Mouse (Mus musculus): ENCODE measurements at regions not wholly inside any gene's neighbourhood (a gene's known extent, or its start where the extent isn't known, plus 50 kb on each side); places are given as distances from the start of the nearest gene placed in this dataset.

DNA sequence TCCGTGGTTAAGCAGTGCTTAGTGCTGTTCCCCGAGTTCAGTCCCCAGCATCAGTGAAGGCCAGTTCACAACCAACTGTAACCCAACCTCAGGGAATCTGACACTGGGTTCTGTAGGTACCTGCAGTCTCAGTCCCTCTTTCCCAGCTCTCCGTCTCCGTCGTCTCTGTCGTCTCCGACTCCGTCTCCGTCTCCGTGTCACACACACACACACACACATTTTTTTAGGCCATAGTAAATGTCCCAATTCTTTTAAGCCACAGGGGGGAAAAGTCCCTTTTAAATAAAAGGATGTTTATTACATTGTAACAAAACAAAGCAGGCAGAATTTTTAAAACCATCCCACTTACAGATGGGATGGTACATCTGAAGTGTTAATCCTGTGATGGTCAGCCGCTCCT is 145.3 kb downstream of the Nufip1 start:
- 80% methylated on average over 11 of the region's 11 CpGs for WGBS
- H3K4me2 ChIP-seq (ENCODE audit: low read depth): no peak overlapping the region
- H3K9me3 ChIP-seq (ENCODE audit: control insufficient read depth, low read length): no peaks in the 10 kb centered on the region
- H3K9ac ChIP-seq (ENCODE audit: low read length): no peak overlapping the region
- peak overlapping the region; percentile 93 for H3K27ac ChIP-seq (ENCODE audit: low read depth, low read length)
- no peaks in the 10 kb centered on the region for H3K27me3 ChIP-seq (ENCODE audit: control insufficient read depth, insufficient read depth, low read length)
- no peak for DNase-seq (ENCODE audit: low spot score)
- no peak overlapping the region for H3K4me3 ChIP-seq (ENCODE audit: low read depth, low read length)
- ATAC-seq (ENCODE audit: insufficient read depth, low FRiP score, low TSS enrichment): no peak
- no peaks in the 10 kb centered on the region for H3K36me3 ChIP-seq (ENCODE audit: control insufficient read depth, insufficient read depth, low read length)
- H3K4me1 ChIP-seq (ENCODE audit: control insufficient read depth, insufficient read depth, low read length): peaks cover 20% of the 10 kb centered on the region

DNA sequence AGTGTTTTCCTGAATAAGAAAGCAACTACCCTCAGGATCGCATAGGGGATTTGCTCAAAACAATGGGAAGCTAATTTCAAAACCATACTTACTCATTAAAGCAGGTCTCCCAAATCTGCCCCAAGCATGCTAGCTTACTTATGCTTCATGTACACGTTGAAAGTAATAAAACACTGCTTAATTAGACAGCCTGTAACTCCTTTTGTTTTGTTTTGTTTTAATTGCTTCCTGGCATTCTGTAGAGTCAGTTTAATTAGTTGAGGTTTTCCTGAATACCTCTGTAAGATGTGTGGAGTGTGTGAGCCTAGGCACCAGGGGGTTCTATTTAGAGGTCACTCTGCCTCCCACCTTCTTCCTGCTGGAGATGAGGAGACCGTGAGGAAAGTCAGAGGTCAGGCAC is 147.9 kb downstream of the Nufip1 start:
- 11% methylated on average over 3 of the region's 3 CpGs for WGBS
- Histone ChIP-seq H3K9ac (ENCODE audit: low read length) (no peak overlapping the region), H3K4me2 (ENCODE audit: low read depth) (no peak overlapping the region), H3K27ac (ENCODE audit: low read depth, low read length) (no peak overlapping the region), H3K27me3 (ENCODE audit: control insufficient read depth, insufficient read depth, low read length) (no peaks in the 10 kb centered on the region), H3K36me3 (ENCODE audit: control insufficient read depth, insufficient read depth, low read length) (no peaks in the 10 kb centered on the region), H3K9me3 (ENCODE audit: control insufficient read depth, low read length) (no peaks in the 10 kb centered on the region), H3K4me3 (ENCODE audit: low read depth, low read length) (no peak overlapping the region), H3K4me1 (ENCODE audit: control insufficient read depth, insufficient read depth, low read length) (peaks cover 20% of the 10 kb centered on the region)
- DNase-seq (ENCODE audit: low spot score) (no peak), ATAC-seq (ENCODE audit: insufficient read depth, low FRiP score, low TSS enrichment) (no peak)

DNA sequence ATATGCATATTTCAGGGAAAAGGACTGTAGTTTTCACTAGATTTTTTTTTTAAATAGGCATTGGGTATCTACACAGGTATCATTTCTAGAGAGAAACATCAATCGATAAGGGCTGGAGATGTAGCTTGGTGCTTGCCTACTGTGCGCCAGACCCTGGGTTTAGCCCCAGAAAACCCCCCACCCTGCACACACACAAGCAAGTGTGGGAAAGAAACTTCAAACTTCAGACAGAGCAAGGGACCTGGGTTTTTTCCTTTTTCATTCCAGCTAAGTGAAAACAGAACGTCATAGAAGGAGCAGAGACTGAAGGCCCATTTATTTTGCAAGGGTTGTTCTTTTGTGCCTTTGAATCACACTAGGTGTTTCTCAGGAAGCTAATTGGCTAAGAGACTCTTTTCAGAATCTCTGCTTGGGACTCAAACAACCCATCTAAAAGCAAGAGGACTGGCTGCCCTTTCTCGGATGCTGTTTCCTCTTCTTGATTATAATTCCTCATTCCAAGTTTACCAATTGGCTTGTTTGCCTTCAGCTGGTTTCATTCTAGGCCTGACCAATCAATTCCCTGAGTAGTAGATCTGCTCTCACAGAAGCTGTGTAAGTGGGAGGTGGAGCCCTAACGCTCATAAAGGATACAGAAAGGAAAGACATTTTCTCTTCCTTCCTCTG is 150.1 kb downstream of the Nufip1 start:
- no peak for ATAC-seq (ENCODE audit: insufficient read depth, low FRiP score, low TSS enrichment)
- no peak overlapping the region for H3K4me2 ChIP-seq (ENCODE audit: low read depth)

DNA sequence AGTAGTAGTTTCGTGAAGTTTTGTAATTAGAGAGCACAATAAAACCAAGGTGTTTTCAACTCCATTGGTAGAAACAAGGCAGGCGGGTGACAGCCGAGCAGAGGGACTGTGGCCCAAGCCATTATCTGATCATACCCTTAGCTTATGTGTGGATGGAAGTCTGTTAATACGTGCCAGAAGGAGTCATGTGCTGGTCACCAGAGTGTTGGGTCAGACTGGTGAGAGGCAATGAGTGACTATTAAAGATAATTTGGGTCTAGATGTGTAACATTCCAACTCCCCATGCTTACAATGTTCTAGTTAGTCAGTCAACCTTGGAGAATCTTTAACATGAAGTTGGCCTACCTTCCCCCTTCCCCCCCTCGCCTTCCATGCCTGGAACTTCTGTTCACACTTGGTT is 151.1 kb upstream of the Tsc22d1 start:
- Histone ChIP-seq H3K27me3 (ENCODE audit: control insufficient read depth, insufficient read depth, low read length) (no peaks in the 10 kb centered on the region), H3K9me3 (ENCODE audit: control insufficient read depth, low read length) (no peaks in the 10 kb centered on the region), H3K27ac (ENCODE audit: low read depth, low read length) (no peak overlapping the region), H3K4me2 (ENCODE audit: low read depth) (no peak overlapping the region), H3K4me1 (ENCODE audit: control insufficient read depth, insufficient read depth, low read length) (no peaks in the 10 kb centered on the region), H3K4me3 (ENCODE audit: low read depth, low read length) (no peak overlapping the region), H3K9ac (ENCODE audit: low read length) (no peak overlapping the region), H3K36me3 (ENCODE audit: control insufficient read depth, insufficient read depth, low read length) (no peaks in the 10 kb centered on the region)
- DNase-seq (ENCODE audit: low spot score) (no peak), ATAC-seq (ENCODE audit: insufficient read depth, low FRiP score, low TSS enrichment) (no peak)
- 93% methylated on average over 5 of the region's 5 CpGs for WGBS

More for the DNA sequence above, 150.1 kb downstream of the Nufip1 start:
- no peaks in the 10 kb centered on the region for H3K27me3 ChIP-seq (ENCODE audit: control insufficient read depth, insufficient read depth, low read length)
- no peaks in the 10 kb centered on the region for H3K36me3 ChIP-seq (ENCODE audit: control insufficient read depth, insufficient read depth, low read length)
- no peak overlapping the region for H3K4me3 ChIP-seq (ENCODE audit: low read depth, low read length)
- H3K9ac ChIP-seq (ENCODE audit: low read length): no peak overlapping the region
- 77% methylated on average over 5 of the region's 5 CpGs for WGBS
- peaks cover 8% of the 10 kb centered on the region; the same call in 1 of the 2 replicates for H3K4me1 ChIP-seq (ENCODE audit: control insufficient read depth, insufficient read depth, low read length)
- no peak overlapping the region for H3K27ac ChIP-seq (ENCODE audit: low read depth, low read length)
- no peak for DNase-seq (ENCODE audit: low spot score)
- no peaks in the 10 kb centered on the region for H3K9me3 ChIP-seq (ENCODE audit: control insufficient read depth, low read length)

- ATAC-seq (ENCODE audit: insufficient read depth, low FRiP score, low TSS enrichment) (no peak), DNase-seq (ENCODE audit: low spot score) (no peak)
- H3K27me3 ChIP-seq (ENCODE audit: control insufficient read depth, insufficient read depth, low read length): no peaks in the 10 kb centered on the region
- no peaks in the 10 kb centered on the region for H3K36me3 ChIP-seq (ENCODE audit: control insufficient read depth, insufficient read depth, low read length)
- no peak overlapping the region for H3K4me2 ChIP-seq (ENCODE audit: low read depth)
- H3K9me3 ChIP-seq (ENCODE audit: control insufficient read depth, low read length): no peaks in the 10 kb centered on the region
- no peak overlapping the region for H3K4me3 ChIP-seq (ENCODE audit: low read depth, low read length)
- whole genome bisulfite sequencing: 90% methylated on average over 5 of the region's 5 CpGs
- H3K4me1 ChIP-seq (ENCODE audit: control insufficient read depth, insufficient read depth, low read length): no peaks in the 10 kb centered on the region
- no peak overlapping the region for H3K9ac ChIP-seq (ENCODE audit: low read length)
- no peak overlapping the region for H3K27ac ChIP-seq (ENCODE audit: low read depth, low read length)
These were observed 148.9 kb upstream of the Tsc22d1 start for GRCm38 (mm10) chr14:76265819-76266218.

- 87% methylated on average over 4 of the region's 4 CpGs for WGBS
These were observed 148.5 kb upstream of the Tsc22d1 start for GRCm38 (mm10) chr14:76266249-76266648.

DNA sequence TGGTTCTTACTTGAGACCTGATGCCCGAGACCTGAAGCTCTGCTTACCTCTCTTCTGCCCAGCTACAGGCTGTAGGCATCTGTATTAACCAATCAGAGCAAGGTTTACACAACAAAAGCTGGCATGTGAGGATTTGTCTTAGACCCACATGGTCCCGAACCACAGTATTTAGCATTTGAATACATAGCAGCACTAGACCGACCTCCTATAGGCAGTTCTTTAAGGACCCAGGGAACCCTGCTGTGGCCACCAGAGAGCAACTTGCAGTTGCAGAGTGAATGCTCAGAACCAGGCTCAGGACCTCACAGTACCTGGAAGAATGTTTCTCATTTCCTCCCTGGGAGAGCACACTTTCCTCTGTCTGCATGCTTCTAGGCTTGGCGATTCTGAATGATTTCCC is 147.7 kb upstream of the Tsc22d1 start:
- Histone ChIP-seq H3K4me1 (ENCODE audit: control insufficient read depth, insufficient read depth, low read length) (no peaks in the 10 kb centered on the region), H3K9me3 (ENCODE audit: control insufficient read depth, low read length) (no peaks in the 10 kb centered on the region), H3K9ac (ENCODE audit: low read length) (no peak overlapping the region), H3K4me2 (ENCODE audit: low read depth) (no peak overlapping the region), H3K27me3 (ENCODE audit: control insufficient read depth, insufficient read depth, low read length) (no peaks in the 10 kb centered on the region), H3K27ac (ENCODE audit: low read depth, low read length) (no peak overlapping the region), H3K36me3 (ENCODE audit: control insufficient read depth, insufficient read depth, low read length) (no peaks in the 10 kb centered on the region), H3K4me3 (ENCODE audit: low read depth, low read length) (no peak overlapping the region)
- DNase-seq (ENCODE audit: low spot score) (no peak), ATAC-seq (ENCODE audit: insufficient read depth, low FRiP score, low TSS enrichment) (no peak)
- 26% methylated on average over 4 of the region's 4 CpGs for WGBS

More at GRCm38 (mm10) chr14:76266249-76266648, 148.5 kb upstream of the Tsc22d1 start:
- no peaks in the 10 kb centered on the region for H3K9me3 ChIP-seq (ENCODE audit: control insufficient read depth, low read length)
- no peak overlapping the region for H3K4me3 ChIP-seq (ENCODE audit: low read depth, low read length)
- no peak overlapping the region for H3K27ac ChIP-seq (ENCODE audit: low read depth, low read length)
- no peaks in the 10 kb centered on the region for H3K27me3 ChIP-seq (ENCODE audit: control insufficient read depth, insufficient read depth, low read length)
- H3K4me2 ChIP-seq (ENCODE audit: low read depth): no peak overlapping the region
- H3K4me1 ChIP-seq (ENCODE audit: control insufficient read depth, insufficient read depth, low read length): no peaks in the 10 kb centered on the region
- no peaks in the 10 kb centered on the region for H3K36me3 ChIP-seq (ENCODE audit: control insufficient read depth, insufficient read depth, low read length)
- ATAC-seq (ENCODE audit: insufficient read depth, low FRiP score, low TSS enrichment) (no peak), DNase-seq (ENCODE audit: low spot score) (no peak)
- no peak overlapping the region for H3K9ac ChIP-seq (ENCODE audit: low read length)

GRCm38 (mm10) chr14:76271190-76271589 is 143.6 kb upstream of the Tsc22d1 start:
- Histone ChIP-seq H3K4me3 (ENCODE audit: low read depth, low read length) (no peak overlapping the region), H3K36me3 (ENCODE audit: control insufficient read depth, insufficient read depth, low read length) (no peaks in the 10 kb centered on the region), H3K9me3 (ENCODE audit: control insufficient read depth, low read length) (no peaks in the 10 kb centered on the region), H3K27ac (ENCODE audit: low read depth, low read length) (no peak overlapping the region), H3K9ac (ENCODE audit: low read length) (no peak overlapping the region), H3K4me2 (ENCODE audit: low read depth) (no peak overlapping the region), H3K27me3 (ENCODE audit: control insufficient read depth, insufficient read depth, low read length) (no peaks in the 10 kb centered on the region), H3K4me1 (ENCODE audit: control insufficient read depth, insufficient read depth, low read length) (no peaks in the 10 kb centered on the region)
- ATAC-seq (ENCODE audit: insufficient read depth, low FRiP score, low TSS enrichment) (no peak), DNase-seq (ENCODE audit: low spot score) (no peak)
- 86% methylated on average over 11 of the region's 11 CpGs for WGBS

GRCm38 (mm10) chr14:76272840-76273239 is 141.9 kb upstream of the Tsc22d1 start:
- Histone ChIP-seq H3K4me3 (ENCODE audit: low read depth, low read length) (no peak overlapping the region), H3K9ac (ENCODE audit: low read length) (no peak overlapping the region), H3K27ac (ENCODE audit: low read depth, low read length) (no peak overlapping the region), H3K27me3 (ENCODE audit: control insufficient read depth, insufficient read depth, low read length) (no peaks in the 10 kb centered on the region), H3K9me3 (ENCODE audit: control insufficient read depth, low read length) (no peaks in the 10 kb centered on the region), H3K36me3 (ENCODE audit: control insufficient read depth, insufficient read depth, low read length) (no peaks in the 10 kb centered on the region), H3K4me1 (ENCODE audit: control insufficient read depth, insufficient read depth, low read length) (no peaks in the 10 kb centered on the region), H3K4me2 (ENCODE audit: low read depth) (no peak overlapping the region)
- WGBS: 82% methylated on average over 4 of the region's 4 CpGs
- no peak for DNase-seq (ENCODE audit: low spot score)
- ATAC-seq (ENCODE audit: insufficient read depth, low FRiP score, low TSS enrichment): no peak
